ENCODE assay signal across 17 mouse cellular contexts in the genomic region with DNA sequence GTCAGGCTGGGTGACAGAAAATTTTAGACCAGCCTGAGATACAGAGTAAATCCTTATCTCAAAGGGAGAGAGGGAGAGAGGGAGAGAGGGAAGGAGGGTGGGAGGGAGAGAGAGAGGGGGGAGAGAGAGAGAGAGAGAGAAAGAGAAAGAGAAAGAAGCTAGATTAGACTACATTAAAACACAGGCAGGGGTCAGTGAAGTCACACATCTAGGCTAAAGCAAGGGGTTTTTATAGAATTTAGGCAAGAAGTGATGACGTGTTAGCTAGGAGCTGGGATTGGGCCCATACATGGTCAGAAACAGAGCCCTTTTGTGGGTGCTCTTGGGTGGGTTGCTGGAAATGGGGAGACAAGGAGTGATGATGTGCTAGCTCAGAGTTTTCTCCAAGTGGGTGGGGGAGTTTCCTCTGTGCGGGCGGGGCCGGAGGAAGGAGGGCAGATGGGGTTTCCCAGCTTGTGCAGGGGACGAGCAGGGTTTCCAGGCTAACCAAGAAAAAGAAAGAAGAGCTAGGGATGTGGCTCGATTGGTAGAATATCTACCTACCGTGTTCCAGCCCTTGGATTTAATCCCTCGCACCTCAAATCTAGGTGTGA.
DNase-seq lines count a peak whose midpoint lies in the region; ATAC-seq lines count a peak whose summit lies in the region.
"Had no signal": no experiment of that assay in that cellular context is flagged by ENCODE, and none has a peak within 500 bp of the region (broad histone marks: within the 10 kb centered on the region; RNA-seq: fewer than 3 reads in every experiment).

No protein-coding gene starts in this region.

- DNase-seq in lung, postnatal 10 days = peak; percentile 33
- DNase-seq in lung, adult 18-20 months = no peak
- peak; percentile 85 for DNase-seq in induced T-regulatory cell, adult 2 months (ENCODE audit: low read depth)
- no peak for DNase-seq in embryo, embryonic 9.5 days (ENCODE audit: extremely low spot score)
- no peak for DNase-seq in urinary bladder, postnatal 14 days (ENCODE audit: low spot score)
- no peak for DNase-seq in adrenal gland, adult 8-10 months
- DNase-seq: adrenal gland, postnatal 36 days; cerebellum, adult 2 months; cerebellum, postnatal 25 days; forebrain, postnatal 0 days; gastrocnemius, postnatal 36 days; heart, adult 11 months; heart, postnatal 14 days had no signal

- ATAC-seq in CD4-positive, CD25-positive, alpha-beta regulatory T cell, adult 4 months = peak; percentile 81
- ATAC-seq: forebrain, embryonic 13.5 days; forebrain, postnatal 0 days; hindbrain, postnatal 0 days; intestine, embryonic 16.5 days had no signal

Comparison
In these comparisons a context has a peak if more than half of its experiments do, and no peak if none do; other contexts are left out.
1. DNase-seq: peak in lung, postnatal 10 days (single experiment) and induced T-regulatory cell, adult 2 months (single experiment); none in lung, adult 18-20 months (0 of 2), embryo, embryonic 9.5 days (single experiment), urinary bladder, postnatal 14 days (single experiment) and adrenal gland, adult 8-10 months (single experiment).